Mouse (Mus musculus): ENCODE data around the gene Ccnjl. TPM values are rescaled to one million over a fixed set of nuclear protein-coding genes. Genes with fewer than 3 reads are reported as not detected.

Ccnjl gene
- polyA plus RNA-seq, 1 experiment from 2014 or later = 32.9 TPM

DNA sequence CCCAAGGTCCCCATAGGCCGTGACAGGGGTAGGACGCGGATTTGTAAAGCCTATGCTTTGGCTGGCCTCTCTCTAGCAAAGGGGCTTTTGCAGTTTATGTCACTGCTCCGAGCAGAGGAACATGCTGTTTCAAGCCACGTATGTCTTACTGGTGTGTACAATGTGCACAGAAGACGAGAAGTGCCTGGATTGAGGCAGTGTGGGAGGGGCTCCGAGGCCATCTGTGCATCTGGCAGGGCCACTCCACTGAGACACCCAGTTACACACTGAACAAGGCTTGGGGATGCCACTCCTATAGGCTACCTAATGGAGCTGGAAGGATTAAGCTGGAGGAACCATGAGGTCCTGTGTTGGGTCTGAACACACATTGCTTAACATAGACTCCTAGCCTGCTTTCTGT lies 89.8 kb downstream of the Ccnjl start:
- Histone ChIP-seq H3K27ac (ENCODE audit: low read depth) (peak overlapping the region; percentile 63), H3K4me2 (no peak overlapping the region), H3K36me3 (ENCODE audit: insufficient read depth) (no peaks in the 10 kb centered on the region), H3K4me3 (ENCODE audit: low read depth, low read length) (no peak overlapping the region), H3K27me3 (ENCODE audit: insufficient read depth, low read length) (no peaks in the 10 kb centered on the region), H3K9ac (no peak overlapping the region), H3K4me1 (ENCODE audit: insufficient read depth) (no peaks in the 10 kb centered on the region), H3K9me3 (ENCODE audit: low read depth, low read length) (no peaks in the 10 kb centered on the region)
- 57% methylated on average over 7 of the region's 7 CpGs for WGBS
- DNase-seq (peak; percentile 13), ATAC-seq (ENCODE audit: insufficient read depth) (peak; percentile 66; the same call in 1 of the 2 replicates)
- TF ChIP-seq CTCF (IDR thresholded peaks at IDR 0.05; ENCODE audit: low read depth) = no peak

DNA sequence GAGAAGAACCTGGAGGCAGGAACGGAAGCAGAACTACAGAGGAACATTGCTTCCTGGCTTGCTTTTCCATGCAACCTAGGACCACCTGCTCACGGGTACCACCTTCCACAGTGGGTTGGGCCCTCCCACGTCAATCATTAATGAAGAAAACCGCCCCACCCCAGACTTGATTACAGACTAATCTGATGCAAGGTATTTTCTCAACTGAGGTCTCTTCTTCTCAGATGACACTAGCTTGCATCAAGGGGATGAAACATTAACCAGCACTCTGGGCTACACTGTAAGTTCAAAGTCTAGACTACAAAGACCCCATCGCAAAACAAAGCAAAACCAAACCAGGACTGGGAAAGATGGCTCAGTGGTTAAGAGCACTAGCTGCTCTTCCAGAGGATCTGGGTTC lies 93.2 kb downstream of the Ccnjl start:
- no peak for TF ChIP-seq CTCF (IDR thresholded peaks at IDR 0.05; ENCODE audit: low read depth)
- Histone ChIP-seq H3K4me3 (ENCODE audit: low read depth, low read length) (no peak overlapping the region), H3K4me2 (no peak overlapping the region), H3K27me3 (ENCODE audit: insufficient read depth, low read length) (no peaks in the 10 kb centered on the region), H3K9me3 (ENCODE audit: low read depth, low read length) (no peaks in the 10 kb centered on the region), H3K9ac (no peak overlapping the region), H3K27ac (ENCODE audit: low read depth) (no peak overlapping the region), H3K36me3 (ENCODE audit: insufficient read depth) (no peaks in the 10 kb centered on the region), H3K4me1 (ENCODE audit: insufficient read depth) (peaks cover 10% of the 10 kb centered on the region)
- WGBS = 76% methylated on average over 5 of the region's 5 CpGs
- ATAC-seq (ENCODE audit: insufficient read depth) (no peak), DNase-seq (no peak)

DNA sequence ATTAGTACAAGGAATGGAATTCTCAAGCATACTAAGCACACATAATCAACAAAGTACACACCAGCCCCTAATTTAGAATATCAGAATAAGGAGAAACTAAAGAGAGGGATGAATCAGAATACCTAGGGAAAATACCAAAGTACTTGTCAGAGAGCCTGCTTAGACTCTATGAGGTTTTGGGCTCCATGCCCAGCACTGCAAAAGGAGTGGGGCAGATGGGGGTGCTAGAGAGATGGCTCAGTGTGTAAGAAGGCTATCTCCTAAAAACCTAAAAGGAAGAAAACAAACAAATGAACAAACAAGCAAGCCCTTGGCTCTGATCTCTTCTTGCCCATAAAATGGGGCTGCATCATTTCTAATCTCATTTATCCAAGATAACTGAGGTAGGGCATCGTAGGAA lies 95.8 kb downstream of the Ccnjl start:
- Histone ChIP-seq H3K4me3 (ENCODE audit: low read depth, low read length) (no peak overlapping the region), H3K36me3 (ENCODE audit: insufficient read depth) (no peaks in the 10 kb centered on the region), H3K27ac (ENCODE audit: low read depth) (no peak overlapping the region), H3K27me3 (ENCODE audit: insufficient read depth, low read length) (no peaks in the 10 kb centered on the region), H3K4me1 (ENCODE audit: insufficient read depth) (peaks cover 12% of the 10 kb centered on the region), H3K9ac (no peak overlapping the region), H3K9me3 (ENCODE audit: low read depth, low read length) (no peaks in the 10 kb centered on the region), H3K4me2 (no peak overlapping the region)
- 97% methylated on average over 1 of the region's 1 CpGs for WGBS
- ATAC-seq (ENCODE audit: insufficient read depth) (no peak), DNase-seq (no peak)
- TF ChIP-seq CTCF (IDR thresholded peaks at IDR 0.05; ENCODE audit: low read depth) = no peak

DNA sequence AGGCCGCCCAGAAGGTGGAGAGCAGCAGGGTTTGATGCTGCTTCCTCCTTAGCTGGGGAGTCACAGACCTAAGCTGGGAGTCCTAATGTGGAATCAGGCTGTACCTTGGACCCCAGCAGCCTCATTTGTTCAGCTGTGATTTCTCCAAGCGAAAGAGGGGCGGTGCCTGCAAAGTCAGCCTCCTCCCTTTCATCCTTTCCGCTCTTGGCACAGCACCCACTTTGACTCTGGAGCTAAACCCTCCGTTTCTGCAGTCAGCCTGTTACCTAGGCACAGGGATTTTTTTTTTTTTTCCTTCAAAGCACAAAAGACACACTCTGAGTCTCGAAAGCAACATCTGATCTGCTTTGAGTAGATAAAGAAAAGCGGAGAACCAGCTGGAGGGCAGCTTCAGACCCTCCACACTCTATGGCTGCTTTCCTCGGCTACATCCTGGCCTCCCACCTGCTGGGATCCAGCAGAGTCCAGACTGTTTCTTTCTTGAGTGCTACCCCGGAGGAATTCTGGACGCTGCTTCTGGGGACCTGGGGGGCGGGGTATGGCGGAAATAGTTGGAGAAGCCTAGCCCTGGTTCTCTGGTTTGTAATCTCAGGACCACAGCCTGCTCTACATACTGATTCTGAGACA lies 97.8 kb downstream of the Ccnjl start:
- ATAC-seq (ENCODE audit: insufficient read depth) (peak; percentile 65; the same call in 1 of the 2 replicates), DNase-seq (peak; percentile 72)
- 9% methylated on average over 12 of the region's 12 CpGs for WGBS
- no peaks in the 10 kb centered on the region for H3K27me3 ChIP-seq (ENCODE audit: insufficient read depth, low read length)
- H3K4me3 ChIP-seq (ENCODE audit: low read depth, low read length) = peak overlapping the region; percentile 10; the same call in 1 of the 2 replicates
- peak overlapping the region; percentile 69 for H3K27ac ChIP-seq (ENCODE audit: low read depth)
- peak overlapping the region; percentile 16 for H3K9ac ChIP-seq
- no peaks in the 10 kb centered on the region for H3K36me3 ChIP-seq (ENCODE audit: insufficient read depth)
- peaks cover 12% of the 10 kb centered on the region for H3K4me1 ChIP-seq (ENCODE audit: insufficient read depth)
- peak overlapping the region; percentile 54 for H3K4me2 ChIP-seq
- TF ChIP-seq CTCF (IDR thresholded peaks at IDR 0.05; ENCODE audit: low read depth) = no peak
- H3K9me3 ChIP-seq (ENCODE audit: low read depth, low read length) = no peaks in the 10 kb centered on the region

DNA sequence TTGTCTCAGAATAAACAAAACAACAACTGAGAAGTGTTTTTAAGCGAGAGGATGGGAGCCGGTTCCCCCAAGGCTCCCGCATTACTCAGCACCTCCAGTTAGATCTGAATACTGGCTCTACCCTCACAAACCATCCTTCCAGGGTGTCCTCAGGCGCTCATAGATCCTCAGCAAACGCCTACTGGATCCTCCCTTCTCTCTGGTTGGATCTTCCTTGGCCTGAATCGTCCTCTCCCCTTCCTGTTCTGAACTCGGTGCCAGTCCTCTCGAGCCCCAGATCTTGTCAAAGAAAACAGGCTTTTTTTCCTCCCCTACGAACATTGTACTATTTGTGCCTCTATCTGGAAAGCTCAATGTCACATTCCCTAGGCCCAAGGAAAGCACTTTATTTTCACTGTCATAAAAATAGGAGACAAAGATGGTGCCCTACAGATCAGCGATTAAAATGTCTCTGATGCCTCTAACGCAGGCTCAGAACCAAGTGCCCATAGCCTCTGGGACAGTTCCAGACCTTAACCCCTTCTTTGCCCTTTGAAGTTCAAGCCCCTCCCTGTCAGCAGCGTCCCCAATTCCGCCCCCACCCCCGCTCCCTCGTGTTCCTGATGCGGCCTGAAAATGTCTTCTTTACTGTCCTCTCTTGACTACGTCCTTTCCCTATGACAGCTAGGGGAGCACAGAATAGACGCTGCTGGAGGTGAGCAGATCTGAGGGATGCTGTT lies 98.5 kb downstream of the Ccnjl start:
- no peaks in the 10 kb centered on the region for H3K36me3 ChIP-seq (ENCODE audit: insufficient read depth)
- 0 out of 2 replicates have a peak overlapping the region, but pooled peaks have one; percentile 10 for H3K4me3 ChIP-seq (ENCODE audit: low read depth, low read length)
- no peaks in the 10 kb centered on the region for H3K27me3 ChIP-seq (ENCODE audit: insufficient read depth, low read length)
- H3K27ac ChIP-seq (ENCODE audit: low read depth) = peak overlapping the region; percentile 69
- ATAC-seq (ENCODE audit: insufficient read depth) (peak; percentile 10; the same call in 1 of the 2 replicates), DNase-seq (no peak)
- 33% methylated on average over 18 of the region's 18 CpGs for WGBS
- H3K9ac ChIP-seq = peak overlapping the region; percentile 16; the same call in 1 of the 2 replicates
- TF ChIP-seq CTCF (IDR thresholded peaks at IDR 0.05; ENCODE audit: low read depth) = no peak
- peak overlapping the region; percentile 54 for H3K4me2 ChIP-seq
- peaks cover 12% of the 10 kb centered on the region for H3K4me1 ChIP-seq (ENCODE audit: insufficient read depth)
- no peaks in the 10 kb centered on the region for H3K9me3 ChIP-seq (ENCODE audit: low read depth, low read length)

DNA sequence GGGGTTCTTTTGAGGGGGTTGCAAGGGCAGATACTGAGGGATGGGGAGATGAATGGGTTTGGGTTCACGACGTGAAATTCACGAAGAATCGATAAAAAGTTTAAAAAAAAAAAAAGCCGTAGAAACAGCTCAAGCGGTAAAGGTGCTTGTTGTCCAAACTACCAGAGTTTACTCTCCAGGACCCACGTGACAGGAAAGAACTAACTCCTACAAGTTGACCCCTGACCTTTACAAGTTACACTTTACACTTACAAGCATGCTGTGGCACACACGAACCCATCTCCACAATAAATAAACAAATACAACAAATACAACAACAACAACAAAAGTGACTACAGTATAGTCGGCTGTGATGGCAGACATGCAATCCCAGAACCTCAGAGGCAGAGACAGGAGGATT lies 103.1 kb downstream of the Ccnjl start:
- no peak overlapping the region for H3K9ac ChIP-seq
- TF ChIP-seq CTCF (IDR thresholded peaks at IDR 0.05; ENCODE audit: low read depth) = no peak
- no peak overlapping the region for H3K27ac ChIP-seq (ENCODE audit: low read depth)
- no peak overlapping the region for H3K4me2 ChIP-seq
- ATAC-seq (ENCODE audit: insufficient read depth) (no peak), DNase-seq (no peak)
- no peaks in the 10 kb centered on the region for H3K36me3 ChIP-seq (ENCODE audit: insufficient read depth)
- H3K4me3 ChIP-seq (ENCODE audit: low read depth, low read length) = no peak overlapping the region
- H3K9me3 ChIP-seq (ENCODE audit: low read depth, low read length) = no peaks in the 10 kb centered on the region
- WGBS = 79% methylated on average over 9 of the region's 9 CpGs
- peaks cover 12% of the 10 kb centered on the region; the same call in 1 of the 2 replicates for H3K4me1 ChIP-seq (ENCODE audit: insufficient read depth)
- no peaks in the 10 kb centered on the region for H3K27me3 ChIP-seq (ENCODE audit: insufficient read depth, low read length)

DNA sequence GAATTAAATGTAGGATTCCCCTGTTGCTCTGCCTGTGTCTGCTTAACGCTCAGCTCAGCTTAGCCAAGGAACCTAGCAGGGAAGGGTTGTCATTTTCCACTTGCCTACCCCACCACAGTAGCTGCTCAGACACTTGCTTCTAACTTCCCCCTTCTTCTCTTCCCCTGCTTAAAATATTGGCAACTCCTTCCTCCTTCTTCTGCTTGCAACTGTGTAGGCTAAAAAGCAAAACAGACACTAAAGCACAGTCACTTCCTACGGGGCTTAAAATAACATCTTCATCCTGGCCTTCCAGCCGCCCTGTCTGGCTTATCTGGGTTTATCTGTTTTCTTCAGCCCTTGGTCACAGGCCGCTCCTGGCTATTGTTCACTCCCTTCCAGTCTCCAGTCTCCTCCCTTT lies 104.0 kb downstream of the Ccnjl start:
- H3K27me3 ChIP-seq (ENCODE audit: insufficient read depth, low read length) = no peaks in the 10 kb centered on the region
- TF ChIP-seq CTCF (IDR thresholded peaks at IDR 0.05; ENCODE audit: low read depth) = no peak
- no peak for ATAC-seq (ENCODE audit: insufficient read depth)

More for the DNA sequence above, 104.0 kb downstream of the Ccnjl start:
- no peak for DNase-seq
- no peaks in the 10 kb centered on the region for H3K36me3 ChIP-seq (ENCODE audit: insufficient read depth)
- no peak overlapping the region for H3K4me3 ChIP-seq (ENCODE audit: low read depth, low read length)
- no peak overlapping the region for H3K9ac ChIP-seq
- no peak overlapping the region for H3K27ac ChIP-seq (ENCODE audit: low read depth)
- H3K4me1 ChIP-seq (ENCODE audit: insufficient read depth) = peaks cover 8% of the 10 kb centered on the region; the same call in 1 of the 2 replicates
- 30% methylated on average over 4 of the region's 4 CpGs for WGBS
- H3K4me2 ChIP-seq = no peak overlapping the region
- no peaks in the 10 kb centered on the region for H3K9me3 ChIP-seq (ENCODE audit: low read depth, low read length)

Measured in lung, embryonic 14.5 days (tissue).